Mouse (Mus musculus) megakaryocyte, adult 5-6 weeks (primary cell): ENCODE results near the gene Gm9857. TPM values are rescaled to one million over a fixed set of nuclear protein-coding genes. Genes with fewer than 3 reads are reported as not detected.

ENCODE experiments used
- ATAC-seq: 2 replicates; pipeline ENCODE4 v1.8.0; 2016; ENCODE audit warnings: mild to moderate bottlenecking, inconsistent platforms; ENCODE audit not compliant: poor library complexity, severe bottlenecking
- total RNA-seq, 2 experiments: library from RNA; stranded (forward) in 1 of 2; stranded (reverse) in 1 of 2; fragments of 153-499, 151-499 nt in 1 of 2; fragments of 221-1000, 200-1000 nt in 1 of 2; gene quantifications; 2 replicates each; pipeline versions ENCODE4 v1.2.3 to v1.2.4; 2015 to 2017

Gene Gm9857
- not detected in 2 replicates for total RNA-seq (2015)
- not detected in 2 replicates for total RNA-seq (2017)

DNA sequence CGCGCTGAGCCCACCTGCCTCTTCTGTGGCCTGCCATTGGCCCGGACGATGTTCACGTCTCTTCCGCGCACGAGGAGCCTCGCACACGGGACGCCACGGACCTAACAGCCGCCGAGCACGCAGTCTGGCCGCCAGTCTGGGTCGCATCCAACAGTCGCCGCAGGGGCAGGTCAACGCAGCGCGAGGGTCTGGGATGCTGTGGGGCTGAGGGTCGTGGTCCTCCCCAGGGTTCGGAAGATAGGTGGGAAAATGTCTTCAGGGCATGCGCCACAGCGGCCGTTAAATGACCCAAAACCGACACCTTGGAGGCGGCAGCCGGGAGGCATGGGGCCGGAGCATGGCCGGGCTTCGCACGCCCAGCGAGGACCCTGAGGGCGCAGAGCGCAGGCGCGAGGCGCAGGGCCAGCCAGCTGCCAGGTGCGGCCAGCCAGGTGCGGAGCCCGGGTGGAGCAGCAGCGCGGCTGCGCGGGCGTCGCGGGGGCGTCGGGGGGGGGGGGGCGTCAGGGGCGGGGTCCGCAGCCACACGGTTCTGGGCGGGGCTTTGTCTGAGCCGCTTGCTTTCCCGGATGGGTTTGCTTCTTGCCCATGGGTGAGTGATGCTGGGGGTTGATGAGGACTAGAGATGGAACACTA, at the start of gene Gm9857:
Gene Gm9857, minus strand, starts transcription at position 445 of the 633 bp plus-strand sequence.
- no peak for ATAC-seq

DNA sequence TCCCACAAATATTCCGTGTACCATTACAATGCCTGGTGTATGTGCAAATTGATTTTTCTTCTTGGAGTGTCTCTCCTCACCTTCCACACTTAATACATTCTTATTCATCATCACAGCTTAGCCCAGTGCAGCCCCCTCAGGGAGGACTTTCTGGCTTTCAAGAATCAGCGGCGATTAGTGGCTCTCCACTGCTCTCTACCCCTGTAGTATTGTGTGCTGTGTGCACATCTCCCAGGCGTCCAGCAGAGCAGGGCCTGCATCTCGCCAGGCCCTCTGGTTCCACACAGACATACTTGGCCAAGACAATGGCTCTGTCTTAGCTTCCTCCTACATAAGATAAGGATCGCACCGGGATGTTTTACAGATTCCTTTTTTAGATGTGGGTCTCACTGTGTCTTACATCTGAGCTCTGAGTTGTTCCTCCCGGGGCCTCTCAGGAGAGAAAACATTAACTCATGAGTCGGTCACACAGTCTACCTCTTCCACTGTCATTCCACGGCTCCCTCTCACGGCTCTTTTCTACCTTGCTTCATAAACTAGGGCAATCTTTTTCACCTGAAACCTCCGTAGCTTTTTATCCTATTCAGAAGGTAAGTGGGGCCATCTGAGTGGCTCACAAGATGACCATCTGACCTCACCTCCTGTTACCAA, 46.9 kb upstream of the Gm9857 start:
- no peak for ATAC-seq

DNA sequence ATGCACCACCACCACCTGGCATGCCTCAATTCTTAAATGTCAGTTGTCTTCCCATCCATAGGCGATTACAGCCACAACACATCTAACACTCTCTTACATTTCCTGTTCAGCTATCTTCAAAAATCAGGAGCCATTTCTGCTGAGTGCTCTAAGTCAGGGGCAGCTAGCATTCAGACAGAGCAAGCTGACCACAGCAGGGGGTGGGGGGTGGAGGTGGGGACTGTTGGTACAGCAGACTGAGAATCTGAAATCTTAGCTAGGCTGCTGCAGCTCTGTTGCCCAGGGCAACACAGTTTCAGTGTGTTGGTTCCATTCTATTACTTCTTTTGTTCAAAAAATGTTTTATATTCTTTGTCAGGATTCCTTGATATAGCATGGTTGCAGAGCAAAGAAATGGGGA, 46.3 kb upstream of the Gm9857 start:
- ATAC-seq: no peak

- peak; percentile 35; the same call in 1 of the 2 replicates for ATAC-seq
Measured at GRCm38 (mm10) chr3:108983989-108984388, 43.7 kb upstream of the Gm9857 start.

GRCm38 (mm10) chr3:108981946-108982345, 41.7 kb upstream of the Gm9857 start:
- ATAC-seq: no peak

GRCm38 (mm10) chr3:108977340-108978030, 37.2 kb upstream of the Gm9857 start:
- peak; percentile 72 for ATAC-seq

GRCm38 (mm10) chr3:108974920-108975485, 34.8 kb upstream of the Gm9857 start:
- ATAC-seq: no peak

DNA sequence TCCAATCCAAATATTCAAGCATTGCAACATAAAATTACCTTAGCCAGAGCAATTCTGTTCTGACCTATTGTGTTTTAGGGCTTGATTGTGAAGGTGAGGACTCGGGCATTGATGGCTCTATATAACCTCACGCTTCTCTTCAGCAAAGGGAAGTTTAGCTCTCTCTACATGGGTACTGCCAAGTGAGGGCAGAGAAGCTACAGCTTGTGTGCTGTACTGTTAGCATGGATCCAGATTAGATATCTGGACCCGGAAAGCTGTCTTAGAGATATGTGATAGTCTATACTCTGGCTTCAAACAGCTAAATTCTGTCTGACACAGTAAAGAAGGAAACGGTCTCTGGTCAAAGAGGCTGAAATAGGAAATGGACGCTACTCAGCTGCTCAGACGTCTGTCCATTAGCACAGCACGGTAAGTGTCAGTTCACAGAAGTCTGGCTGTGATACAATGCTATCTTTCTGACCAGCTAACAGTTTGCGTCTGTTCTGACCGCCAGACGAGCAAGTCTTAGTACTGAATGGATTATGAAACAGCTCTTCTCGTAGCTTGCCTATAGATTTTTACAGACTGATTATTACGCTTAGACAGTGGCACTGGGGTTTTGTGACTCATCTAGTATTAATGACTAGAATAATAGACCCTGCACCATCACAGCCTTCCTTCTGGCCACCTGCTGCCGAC, 33.9 kb upstream of the Gm9857 start:
- no peak for ATAC-seq

GRCm38 (mm10) chr3:108966051-108966450, 25.8 kb upstream of the Gm9857 start:
- no peak for ATAC-seq

- ATAC-seq: no peak
Measured at GRCm38 (mm10) chr3:108964361-108965044, 24.3 kb upstream of the Gm9857 start.

DNA sequence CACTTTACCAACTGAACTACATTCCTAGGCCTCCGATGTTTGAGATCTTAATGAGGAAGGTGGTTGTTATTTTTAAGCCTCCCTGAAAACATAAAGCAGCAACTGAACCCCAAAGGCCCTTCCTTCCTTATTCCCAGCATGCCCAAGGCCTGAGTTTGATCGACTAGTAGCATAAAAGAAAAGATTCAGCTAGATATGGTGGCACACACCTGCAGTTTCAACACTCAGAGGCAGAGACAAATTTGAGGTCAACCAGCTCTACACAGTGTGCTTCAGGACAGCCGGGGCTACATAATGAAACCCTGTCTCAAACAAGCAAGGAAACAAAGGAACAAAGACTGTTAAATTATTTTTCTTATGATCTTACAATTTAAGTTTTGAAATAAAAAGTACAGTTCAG, 23.5 kb upstream of the Gm9857 start:
- ATAC-seq: no peak

GRCm38 (mm10) chr3:108963278-108963677, 23.0 kb upstream of the Gm9857 start:
- no peak for ATAC-seq

DNA sequence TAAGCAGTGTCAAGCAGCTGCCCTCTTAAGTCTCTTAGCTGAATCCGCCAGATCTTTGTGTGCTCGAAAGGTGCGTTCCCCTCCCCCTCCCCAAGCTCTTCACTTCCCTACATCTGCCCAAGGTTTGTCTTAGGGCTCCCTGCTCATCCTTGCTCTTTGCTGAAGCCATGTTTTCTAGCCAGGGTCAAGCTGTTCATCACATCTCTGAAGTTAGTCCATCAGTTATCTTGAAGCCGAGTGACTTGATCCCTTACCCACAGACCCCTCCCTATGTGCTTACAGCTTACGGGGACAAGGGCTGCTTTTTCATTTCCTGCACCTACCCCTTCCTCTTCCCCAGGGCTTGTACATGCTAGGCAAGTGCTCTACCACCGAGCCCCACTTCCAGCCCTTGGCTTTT, 21.4 kb upstream of the Gm9857 start:
- no peak for ATAC-seq

DNA sequence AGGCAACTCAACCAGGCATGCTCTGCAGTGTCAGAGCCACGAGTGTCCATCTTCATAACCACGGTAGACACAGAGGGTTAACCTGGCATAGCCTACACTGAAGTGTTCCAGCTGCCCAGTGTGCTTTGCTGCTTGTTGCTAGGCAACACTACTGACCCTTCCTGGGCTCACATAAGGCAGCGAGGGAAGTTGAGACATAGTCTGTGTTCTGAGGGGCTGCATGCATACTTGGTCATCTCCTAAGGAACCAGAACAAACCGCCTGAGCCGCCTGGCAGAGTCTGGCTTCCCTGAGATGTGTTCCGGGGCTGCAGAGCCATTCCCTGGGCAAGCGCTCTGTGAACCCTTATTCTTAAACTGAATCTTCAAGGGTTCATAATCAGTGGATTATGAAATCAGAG, 21.0 kb upstream of the Gm9857 start:
- ATAC-seq: no peak

DNA sequence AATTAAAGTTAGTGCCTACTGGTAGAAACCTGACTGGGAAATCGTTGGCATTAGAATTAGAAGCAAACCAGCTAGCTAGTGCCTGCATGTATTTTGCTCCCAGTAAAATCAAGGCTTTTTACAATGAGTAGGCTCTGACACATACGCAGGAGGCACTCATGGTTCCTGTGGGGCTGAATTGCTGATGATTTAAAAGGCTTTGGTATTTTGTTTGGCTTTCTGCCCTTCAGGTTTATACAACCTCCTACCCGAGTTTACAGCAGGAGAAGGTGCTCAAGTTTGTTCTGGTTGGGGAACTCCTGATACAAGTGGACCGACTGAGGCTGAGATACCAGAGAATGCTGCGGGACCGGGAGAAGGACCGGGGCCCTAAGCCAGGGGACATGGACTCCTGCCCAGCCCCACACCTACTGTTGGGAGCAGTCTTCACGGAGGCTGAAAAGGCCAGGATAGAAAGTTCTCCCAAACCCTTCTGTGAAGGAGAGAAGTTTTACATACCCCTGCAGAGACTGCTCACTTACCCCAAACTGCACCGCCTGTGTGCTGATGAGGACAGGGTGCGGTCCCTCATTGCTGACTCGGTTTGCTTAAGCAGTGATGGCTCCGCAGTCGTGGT, 19.5 kb upstream of the Gm9857 start:
- no peak for ATAC-seq

DNA sequence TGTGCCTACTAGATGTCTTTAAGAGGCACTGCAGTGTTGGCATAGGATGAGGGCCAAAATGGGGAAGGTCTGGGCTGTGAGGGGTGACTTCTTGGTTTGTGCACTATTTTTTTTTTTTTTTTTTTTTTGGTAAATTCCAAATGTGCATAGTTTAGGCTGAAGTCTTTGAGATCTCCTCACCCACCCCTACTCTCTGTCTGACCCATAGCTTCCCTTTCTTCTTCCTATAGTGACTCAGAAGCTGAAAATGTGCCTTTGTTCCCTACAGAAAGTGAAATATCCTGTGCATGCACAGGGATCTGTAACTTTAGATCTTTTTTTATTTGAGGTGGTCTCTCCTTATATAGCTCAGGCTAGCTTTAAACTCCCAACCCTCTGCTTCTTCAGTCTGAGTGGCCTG, 17.7 kb upstream of the Gm9857 start:
- no peak for ATAC-seq

- no peak for ATAC-seq
Measured at GRCm38 (mm10) chr3:108940996-108941395, 751 bp upstream of the Gm9857 start.

- no peak for ATAC-seq
Measured at GRCm38 (mm10) chr3:108939573-108939972, 672 bp downstream of the Gm9857 start, which contains the start of gene Henmt1. Gene Henmt1 (plus strand): TSS chr3:108939873.

GRCm38 (mm10) chr3:108938691-108939090, 1.6 kb downstream of the Gm9857 start:
- no peak for ATAC-seq

DNA sequence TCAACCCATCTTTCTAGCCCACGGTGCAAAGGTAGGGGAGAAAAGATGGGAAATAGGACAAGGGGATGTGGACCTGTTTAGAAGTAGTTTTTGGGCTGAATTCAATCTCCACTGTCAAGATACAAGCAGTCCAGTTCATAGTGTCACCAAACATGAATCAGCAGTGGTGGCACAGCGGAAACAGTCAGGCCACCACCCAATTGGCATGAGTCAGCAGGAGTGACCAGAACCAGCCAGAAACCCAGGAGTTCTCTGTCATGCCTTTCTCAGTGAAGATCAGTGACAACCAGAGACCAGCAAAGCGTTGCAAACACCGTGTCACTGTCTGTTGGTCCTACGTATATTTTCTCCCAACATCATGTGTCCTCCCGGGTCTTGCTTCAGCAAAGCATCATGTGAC, 6.7 kb downstream of the Gm9857 start:
- ATAC-seq: no peak
